Mouse (Mus musculus) kidney, embryonic 14.5 days (tissue): ENCODE results near the gene Eci2. TPM values are rescaled to one million over a fixed set of nuclear protein-coding genes. Genes with fewer than 3 reads are reported as not detected.

Experiments used
- ATAC-seq: fragments of 200-750 bp; cut with Nextera tagmentation; 2 replicates; pipeline ENCODE4 v1.8.0; 2017; ENCODE audit warnings: moderate number of reproducible peaks, mild to moderate bottlenecking, moderate TSS enrichment, moderate library complexity; ENCODE audit not compliant: low FRiP score, low TSS enrichment
- H3K27ac ChIP-seq: fragments of 300-500 bp; sonication (generic); 2 replicates; pipeline ENCODE4 v1.5.1; 2014; ENCODE audit warnings: low read depth, mild to moderate bottlenecking, low read length, moderate library complexity, mixed read lengths
- H3K27me3 ChIP-seq: fragments of 300-500 bp; sonication (generic); 2 replicates; pipeline ENCODE4 v1.6.1; 2014; ENCODE audit warnings: mild to moderate bottlenecking, low read length; ENCODE audit not compliant: control insufficient read depth, insufficient read depth
- H3K36me3 ChIP-seq: fragments of 300-500 bp; sonication (generic); 2 replicates; pipeline ENCODE4 v1.6.1; 2014; ENCODE audit warnings: low read length, mixed read lengths; ENCODE audit not compliant: control insufficient read depth, insufficient read depth
- H3K4me1 ChIP-seq: fragments of 300-500 bp; sonication (generic); 2 replicates; pipeline ENCODE4 v1.6.1; 2014; ENCODE audit warnings: low read length, mixed read lengths; ENCODE audit not compliant: control insufficient read depth, insufficient read depth
- H3K4me2 ChIP-seq: fragments of 300-500 bp; sonication (generic); replicated peaks from 2 replicates; pipeline ENCODE4 v1.6.1; 2014; ENCODE audit warnings: low read depth, mild to moderate bottlenecking, low read length
- H3K4me3 ChIP-seq: fragments of 300-500 bp; sonication (generic); 2 replicates; pipeline ENCODE4 v1.5.1; 2014; ENCODE audit warnings: mild to moderate bottlenecking, low read length
- H3K9ac ChIP-seq: fragments of 300-500 bp; sonication (generic); 2 replicates; pipeline ENCODE4 v1.6.1; 2014; ENCODE audit warnings: low read depth, mild to moderate bottlenecking, low read length, moderate library complexity
- H3K9me3 ChIP-seq: fragments of 300-500 bp; sonication (generic); 2 replicates; pipeline ENCODE4 v1.6.1; 2016; ENCODE audit warnings: low read length; ENCODE audit not compliant: control insufficient read depth
- WGBS: fragments of 180-500 bp; shearing (Covaris S2); extraction: QIAGEN DNeasy Blood & Tissue Kit; methylation state at CpG from one replicate; pipeline ENCODE4 v1.1.7; 2014; 5-methylcytosine and 5-hydroxymethylcytosine counted together
- polyA plus RNA-seq: library from polyadenylated mRNA; unstranded; fragments of >200 nt; fragmentation: Nextera tagmentation; extraction: Ambion mirVana; gene quantifications from 2 replicates; pipeline ENCODE4 v1.2.1, GENCODE M21; 2014

Eci2 gene
- polyA plus RNA-seq: 139 and 141 TPM in 2 replicates

GRCm38 (mm10) chr13:35026879-35027278 is at the start of gene Eci2:
Gene Eci2 (minus strand): TSS chr13:35027096.
- H3K4me3 ChIP-seq: peak within 1 kb of the TSS; percentile 19; the same call in 1 of the 2 replicates
- peak; percentile 16; the same call in 1 of the 2 replicates for ATAC-seq
- H3K27ac ChIP-seq: no peak within 1 kb of the TSS
- no peaks in the 10 kb centered on the region for H3K4me1 ChIP-seq
- H3K36me3 ChIP-seq: no peaks in the 10 kb centered on the region
- no peak within 1 kb of the TSS for H3K9ac ChIP-seq
- no peaks in the 10 kb centered on the region for H3K9me3 ChIP-seq
- WGBS: 12% methylated on average over 6 of the region's 6 CpGs
- peak within 1 kb of the TSS; percentile 15; the same call in 1 of the 2 replicates for H3K4me2 ChIP-seq
- H3K27me3 ChIP-seq: no peaks in the 10 kb centered on the region

- H3K9ac ChIP-seq: no peak overlapping the region
- no peaks in the 10 kb centered on the region for H3K9me3 ChIP-seq
- no peak overlapping the region for H3K4me3 ChIP-seq
- H3K27ac ChIP-seq: no peak overlapping the region
- no peak for ATAC-seq
- H3K4me1 ChIP-seq: no peaks in the 10 kb centered on the region
- 63% methylated on average over 1 of the region's 1 CpGs for WGBS
- no peak overlapping the region for H3K4me2 ChIP-seq
- H3K36me3 ChIP-seq: no peaks in the 10 kb centered on the region
- H3K27me3 ChIP-seq: no peaks in the 10 kb centered on the region
Measured at GRCm38 (mm10) chr13:35074862-35075261, 48.0 kb upstream of the Eci2 start.

- no peaks in the 10 kb centered on the region for H3K4me1 ChIP-seq
- H3K36me3 ChIP-seq: no peaks in the 10 kb centered on the region
- H3K27me3 ChIP-seq: no peaks in the 10 kb centered on the region
- no peak for ATAC-seq
- no peak overlapping the region for H3K9ac ChIP-seq
- no peaks in the 10 kb centered on the region for H3K9me3 ChIP-seq
- no peak overlapping the region for H3K4me2 ChIP-seq
- H3K4me3 ChIP-seq: no peak overlapping the region
- no peak overlapping the region for H3K27ac ChIP-seq
- WGBS: 83% methylated on average over 9 of the region's 9 CpGs
Measured at GRCm38 (mm10) chr13:35070485-35071472, 43.9 kb upstream of the Eci2 start.

GRCm38 (mm10) chr13:35067084-35067483 is 40.2 kb upstream of the Eci2 start:
- no peaks in the 10 kb centered on the region for H3K4me1 ChIP-seq
- H3K9ac ChIP-seq: no peak overlapping the region
- no peaks in the 10 kb centered on the region for H3K36me3 ChIP-seq
- H3K4me3 ChIP-seq: no peak overlapping the region
- WGBS: 63% methylated on average over 2 of the region's 2 CpGs
- H3K4me2 ChIP-seq: no peak overlapping the region
- no peak overlapping the region for H3K27ac ChIP-seq
- H3K27me3 ChIP-seq: no peaks in the 10 kb centered on the region
- no peaks in the 10 kb centered on the region for H3K9me3 ChIP-seq
- ATAC-seq: no peak

GRCm38 (mm10) chr13:35066033-35066432 is 39.1 kb upstream of the Eci2 start:
- WGBS: 35% methylated on average over 2 of the region's 2 CpGs
- no peak for ATAC-seq
- Histone ChIP-seq H3K9me3 (no peaks in the 10 kb centered on the region), H3K4me3 (no peak overlapping the region), H3K4me1 (no peaks in the 10 kb centered on the region), H3K27me3 (no peaks in the 10 kb centered on the region), H3K9ac (no peak overlapping the region), H3K4me2 (no peak overlapping the region), H3K27ac (no peak overlapping the region), H3K36me3 (no peaks in the 10 kb centered on the region)

- H3K36me3 ChIP-seq: no peaks in the 10 kb centered on the region
- no peak for ATAC-seq
- H3K27ac ChIP-seq: no peak overlapping the region
- no peaks in the 10 kb centered on the region for H3K9me3 ChIP-seq
- H3K9ac ChIP-seq: no peak overlapping the region
- no peak overlapping the region for H3K4me3 ChIP-seq
- no peak overlapping the region for H3K4me2 ChIP-seq
- no peaks in the 10 kb centered on the region for H3K27me3 ChIP-seq
- H3K4me1 ChIP-seq: no peaks in the 10 kb centered on the region
- WGBS: 76% methylated on average over 4 of the region's 4 CpGs
Measured at GRCm38 (mm10) chr13:35064381-35064780, 37.5 kb upstream of the Eci2 start.

GRCm38 (mm10) chr13:35058145-35058544 is 31.2 kb upstream of the Eci2 start:
- Histone ChIP-seq H3K4me1 (no peaks in the 10 kb centered on the region), H3K9ac (no peak overlapping the region), H3K27me3 (no peaks in the 10 kb centered on the region), H3K9me3 (no peaks in the 10 kb centered on the region), H3K27ac (no peak overlapping the region), H3K4me2 (no peak overlapping the region), H3K4me3 (no peak overlapping the region), H3K36me3 (no peaks in the 10 kb centered on the region)
- WGBS: 4% methylated on average over 5 of the region's 5 CpGs
- peak; percentile 80 for ATAC-seq

- ATAC-seq: no peak
- no peak overlapping the region for H3K27ac ChIP-seq
- no peaks in the 10 kb centered on the region for H3K9me3 ChIP-seq
- H3K4me2 ChIP-seq: no peak overlapping the region
- 41% methylated on average over 5 of the region's 5 CpGs for WGBS
- H3K27me3 ChIP-seq: no peaks in the 10 kb centered on the region
- no peaks in the 10 kb centered on the region for H3K36me3 ChIP-seq
- no peak overlapping the region for H3K4me3 ChIP-seq
- H3K9ac ChIP-seq: no peak overlapping the region
- H3K4me1 ChIP-seq: no peaks in the 10 kb centered on the region
Measured at GRCm38 (mm10) chr13:35036486-35036885, 9.6 kb upstream of the Eci2 start.

- Histone ChIP-seq H3K4me3 (no peak overlapping the region), H3K4me1 (no peaks in the 10 kb centered on the region), H3K36me3 (no peaks in the 10 kb centered on the region), H3K27ac (no peak overlapping the region), H3K4me2 (no peak overlapping the region), H3K9me3 (no peaks in the 10 kb centered on the region), H3K9ac (no peak overlapping the region), H3K27me3 (no peaks in the 10 kb centered on the region)
- ATAC-seq: no peak
- 76% methylated on average over 4 of the region's 4 CpGs for WGBS
Measured at GRCm38 (mm10) chr13:35035731-35036130, 8.8 kb upstream of the Eci2 start.
